Mouse (Mus musculus) neural tube, embryonic 14.5 days (tissue): ENCODE measurements at regions not wholly inside any gene's neighbourhood (a gene's known extent, or its start where the extent isn't known, plus 50 kb on each side); places are given as distances from the start of the nearest gene placed in this dataset.

ENCODE experiments used
- ATAC-seq: fragments of 200-750 bp; cut with Nextera tagmentation; 2 replicates; pipeline ENCODE4 v1.8.0; 2017; ENCODE audit warnings: low read depth, mild to moderate bottlenecking, moderate TSS enrichment, moderate library complexity
- H3K27ac ChIP-seq: fragments of 300-500 bp; sonication (generic); 2 replicates; pipeline ENCODE4 v1.5.1; 2014; ENCODE audit warnings: low read depth, mild to moderate bottlenecking, control low read depth, low read length, moderate library complexity, mixed read lengths
- H3K27me3 ChIP-seq: fragments of 300-500 bp; sonication (generic); 2 replicates; pipeline ENCODE4 v1.6.1; 2014; ENCODE audit warnings: low read length; ENCODE audit not compliant: control insufficient read depth, insufficient read depth
- H3K36me3 ChIP-seq: fragments of 300-500 bp; sonication (generic); 2 replicates; pipeline ENCODE4 v1.6.1; 2014; ENCODE audit warnings: low read length, mixed read lengths; ENCODE audit not compliant: control insufficient read depth, insufficient read depth
- H3K4me1 ChIP-seq: fragments of 300-500 bp; sonication (generic); 2 replicates; pipeline ENCODE4 v1.6.1; 2014; ENCODE audit warnings: low read length; ENCODE audit not compliant: control insufficient read depth, insufficient read depth
- H3K4me2 ChIP-seq: fragments of 300-500 bp; sonication (generic); 2 replicates; pipeline ENCODE4 v1.6.1; 2014; ENCODE audit warnings: mild to moderate bottlenecking, low read depth, low read length, control low read depth
- H3K4me3 ChIP-seq: fragments of 300-500 bp; sonication (generic); 2 replicates; pipeline ENCODE4 v1.5.1; 2014; ENCODE audit warnings: low read depth, low read length, control low read depth, mixed read lengths
- H3K9ac ChIP-seq: fragments of 300-500 bp; sonication (generic); replicated peaks from 2 replicates; pipeline ENCODE4 v1.6.1; 2014; ENCODE audit warnings: low read depth, mild to moderate bottlenecking, control low read depth, low read length, mixed read lengths
- H3K9me3 ChIP-seq: fragments of 300-500 bp; sonication (generic); 2 replicates; pipeline ENCODE4 v1.6.1; 2016; ENCODE audit warnings: low read length; ENCODE audit not compliant: control insufficient read depth
- WGBS: fragments of 180-500 bp; shearing (Covaris S2); extraction: QIAGEN DNeasy Blood & Tissue Kit; methylation state at CpG from one replicate; pipeline ENCODE4 v1.1.7; 2014; 5-methylcytosine and 5-hydroxymethylcytosine counted together

GRCm38 (mm10) chr7:37908618-37909130, 114.7 kb downstream of the Uri1 start:
- Histone ChIP-seq H3K9ac (no peak overlapping the region), H3K4me2 (no peak overlapping the region), H3K4me3 (no peak overlapping the region), H3K9me3 (no peaks in the 10 kb centered on the region), H3K4me1 (no peaks in the 10 kb centered on the region), H3K27ac (no peak overlapping the region), H3K27me3 (no peaks in the 10 kb centered on the region), H3K36me3 (no peaks in the 10 kb centered on the region)
- no peak for ATAC-seq
- WGBS, result 80% methylated on average over 5 of the region's 5 CpGs

GRCm38 (mm10) chr7:37893885-37894284, 120.4 kb upstream of the Zfp536 start:
- Histone ChIP-seq H3K4me1 (no peaks in the 10 kb centered on the region), H3K4me3 (no peak overlapping the region), H3K27ac (no peak overlapping the region), H3K4me2 (no peak overlapping the region), H3K9ac (no peak overlapping the region), H3K9me3 (no peaks in the 10 kb centered on the region), H3K27me3 (no peaks in the 10 kb centered on the region), H3K36me3 (no peaks in the 10 kb centered on the region)
- 83% methylated on average over 6 of the region's 6 CpGs for WGBS
- ATAC-seq, result no peak

- H3K9ac ChIP-seq, result no peak overlapping the region
- no peak for ATAC-seq
- H3K36me3 ChIP-seq, result no peaks in the 10 kb centered on the region
- no peaks in the 10 kb centered on the region for H3K27me3 ChIP-seq
- peaks cover 5% of the 10 kb centered on the region; the same call in 1 of the 2 replicates for H3K4me1 ChIP-seq
- H3K4me2 ChIP-seq, result no peak overlapping the region
- no peak overlapping the region for H3K27ac ChIP-seq
- no peaks in the 10 kb centered on the region for H3K9me3 ChIP-seq
- WGBS, result 65% methylated on average over 12 of the region's 12 CpGs
- no peak overlapping the region for H3K4me3 ChIP-seq
Observed at GRCm38 (mm10) chr7:37874382-37874781, 100.9 kb upstream of the Zfp536 start.

- Histone ChIP-seq H3K27ac (0 out of 2 replicates have a peak overlapping the region, but pooled peaks have one; percentile 18), H3K9me3 (no peaks in the 10 kb centered on the region), H3K4me3 (no peak overlapping the region), H3K36me3 (no peaks in the 10 kb centered on the region), H3K4me1 (peaks cover 5% of the 10 kb centered on the region; the same call in 1 of the 2 replicates), H3K4me2 (no peak overlapping the region), H3K9ac (no peak overlapping the region), H3K27me3 (no peaks in the 10 kb centered on the region)
- WGBS, result 40% methylated on average over 5 of the region's 5 CpGs
- ATAC-seq, result no peak
Observed at GRCm38 (mm10) chr7:37870956-37871355, 97.5 kb upstream of the Zfp536 start.

GRCm38 (mm10) chr7:37866468-37866867, 93.0 kb upstream of the Zfp536 start:
- Histone ChIP-seq H3K27me3 (no peaks in the 10 kb centered on the region), H3K4me3 (no peak overlapping the region), H3K4me2 (no peak overlapping the region), H3K4me1 (peaks cover 5% of the 10 kb centered on the region; the same call in 1 of the 2 replicates), H3K9ac (no peak overlapping the region), H3K27ac (no peak overlapping the region), H3K36me3 (no peaks in the 10 kb centered on the region), H3K9me3 (no peaks in the 10 kb centered on the region)
- WGBS, result 4% methylated on average over 1 of the region's 1 CpGs
- no peak for ATAC-seq

- Histone ChIP-seq H3K36me3 (no peaks in the 10 kb centered on the region), H3K4me2 (no peak overlapping the region), H3K27me3 (no peaks in the 10 kb centered on the region), H3K27ac (no peak overlapping the region), H3K9me3 (no peaks in the 10 kb centered on the region), H3K9ac (no peak overlapping the region), H3K4me1 (no peaks in the 10 kb centered on the region), H3K4me3 (no peak overlapping the region)
- ATAC-seq, result no peak
- WGBS, result 89% methylated on average over 5 of the region's 5 CpGs
Observed at GRCm38 (mm10) chr7:37851471-37851870, 78.0 kb upstream of the Zfp536 start.

- Histone ChIP-seq H3K27me3 (no peaks in the 10 kb centered on the region), H3K9ac (no peak overlapping the region), H3K4me3 (no peak overlapping the region), H3K4me1 (peaks cover 11% of the 10 kb centered on the region; the same call in 1 of the 2 replicates), H3K9me3 (no peaks in the 10 kb centered on the region), H3K27ac (no peak overlapping the region), H3K36me3 (no peaks in the 10 kb centered on the region), H3K4me2 (no peak overlapping the region)
- WGBS, result 50% methylated on average over 1 of the region's 1 CpGs
- ATAC-seq, result no peak
Observed at GRCm38 (mm10) chr7:37845201-37845600, 71.8 kb upstream of the Zfp536 start.

- Histone ChIP-seq H3K36me3 (no peaks in the 10 kb centered on the region), H3K9ac (peak overlapping the region; percentile 37; the same call in 1 of the 2 replicates), H3K27ac (peak overlapping the region; percentile 49), H3K4me1 (peaks cover 11% of the 10 kb centered on the region; the same call in 1 of the 2 replicates), H3K4me3 (0 out of 2 replicates have a peak overlapping the region, but pooled peaks have one; percentile 6), H3K4me2 (peak overlapping the region; percentile 44), H3K27me3 (no peaks in the 10 kb centered on the region), H3K9me3 (no peaks in the 10 kb centered on the region)
- ATAC-seq, result peak; percentile 86
- 4% methylated on average over 14 of the region's 14 CpGs for WGBS
Observed at GRCm38 (mm10) chr7:37842000-37842513, 68.6 kb upstream of the Zfp536 start.

GRCm38 (mm10) chr7:37841549-37841948, 68.1 kb upstream of the Zfp536 start:
- Histone ChIP-seq H3K4me2 (peak overlapping the region; percentile 44), H3K36me3 (no peaks in the 10 kb centered on the region), H3K4me1 (peaks cover 11% of the 10 kb centered on the region; the same call in 1 of the 2 replicates), H3K27ac (peak overlapping the region; percentile 49; the same call in 1 of the 2 replicates), H3K27me3 (no peaks in the 10 kb centered on the region), H3K9me3 (no peaks in the 10 kb centered on the region), H3K4me3 (0 out of 2 replicates have a peak overlapping the region, but pooled peaks have one; percentile 6), H3K9ac (no peak overlapping the region)
- ATAC-seq, result 0 out of 2 replicates have a peak, but pooled peaks have one; percentile 35
- WGBS, result 13% methylated on average over 4 of the region's 4 CpGs
